In genomic region chr16:84716724-84717617, GRCm38 (mm10) we compare ENCODE assay signal across 17 mouse cellular contexts. TPM values are rescaled to one million over a fixed set of nuclear protein-coding genes. Genes with fewer than 3 reads are reported as not detected.
DNase-seq lines count a peak whose midpoint lies in the region; TF ChIP-seq lines count a peak whose summit lies in the region.
"Had no signal": no experiment of that assay in that cellular context is flagged by ENCODE, and none has a peak within 500 bp of the region (broad histone marks: within the 10 kb centered on the region; RNA-seq: fewer than 3 reads in every experiment).

No protein-coding gene starts in this region.

- no peak overlapping the region for H3K4me2 ChIP-seq in CH12.LX (ENCODE audit: insufficient read depth, low read depth, poor library complexity, severe bottlenecking)

- peaks cover 17 to 48% of the 10 kb centered on the region in 2 experiments for H3K4me1 ChIP-seq in CH12.LX (ENCODE audit: control insufficient read depth in 1 of 2, insufficient read depth in 2 of 2)

- TF ChIP-seq POLR2A in CH12.LX (IDR thresholded peaks at IDR 0.05; ENCODE audit: low read depth, low read length): peak; percentile 77

- peaks cover 28% of the 10 kb centered on the region for H3K79me2 ChIP-seq in CH12.LX (replicated peaks; ENCODE audit: control insufficient read depth, extremely low read depth, insufficient read depth, poor library complexity, severe bottlenecking)

- peaks cover 3% of the 10 kb centered on the region for H3K9me3 ChIP-seq in CH12.LX (replicated peaks; ENCODE audit: low read length)
- H3K9me3 ChIP-seq: G1E had no signal

- H3K9ac ChIP-seq in CH12.LX (ENCODE audit: insufficient read depth, low read depth): peak overlapping the region; percentile 25; the same call in 1 of the 2 replicates

- in situ Hi-C loops in CH12.LX (cut with MboI; ENCODE audit: low pct_ligation_motif_present, low pct_unique_long_range_greater_than_20kb, low sequenced_read_pairs): no loop called here

- dilution Hi-C loops in CH12.LX (cut with MboI; ENCODE audit: extremely low pct_ligation_motif_present, extremely low pct_unique_long_range_greater_than_20kb, low sequenced_read_pairs): no loop called here

- H3K27me3 ChIP-seq in CH12.LX (replicated peaks): no peaks in the 10 kb centered on the region
- H3K27me3 ChIP-seq: Patski had no signal

- TF ChIP-seq EP300 in CH12.LX (IDR thresholded peaks at IDR 0.05; ENCODE audit: low read length): no peak

- peak; percentile 81 for DNase-seq in CH12.LX (ENCODE audit: extremely low read depth)
- no peak for DNase-seq in testis, postnatal 10 days (ENCODE audit: low spot score)
- DNase-seq: adrenal gland, adult 2 months; adrenal gland, adult 8-10 months; adrenal gland, postnatal 10 days; adrenal gland, postnatal 14 days; adrenal gland, postnatal 25 days; adrenal gland, postnatal 36 days; B cell, adult 2 months; cerebellum, adult 11 months; cerebellum, adult 11-12 months; cerebellum, adult 18-20 months; cerebellum, adult 2 months; cerebellum, adult 8-10 months had no signal

- H3K36me3 ChIP-seq in CH12.LX (replicated peaks in 1 of 2; ENCODE audit: control insufficient read depth in 1 of 2, insufficient read depth in 1 of 2, low read length in 1 of 2): peaks cover 39 to 60% of the 10 kb centered on the region in 2 experiments

- TF ChIP-seq CTCF in CH12.LX (conservative IDR thresholded peaks at IDR 0.05 in 1 of 2, IDR thresholded peaks at IDR 0.05 in 1 of 2; ENCODE audit: low read depth in 2 of 2, low read length in 2 of 2): peak in 1 of 2 experiments; percentile 14; a peak in 2 of 4 replicates

- H3K27ac ChIP-seq in CH12.LX (ENCODE audit: insufficient read depth, low read depth): peak overlapping the region; percentile 89

- no peak overlapping the region for H3K4me3 ChIP-seq in CH12.LX (replicated peaks in 1 of 3; ENCODE audit: low read depth in 2 of 3, low read length in 2 of 3, poor library complexity in 1 of 3)

- no peak for TF ChIP-seq RAD21 in CH12.LX (IDR thresholded peaks at IDR 0.05; ENCODE audit: low read depth, low read length)

TF ChIP-seq in CH12.LX, 34 proteins besides CTCF, POLR2A, EP300 and RAD21:
- TF ChIP-seq CHD2 (IDR thresholded peaks at IDR 0.05; ENCODE audit: low read length): peak; percentile 88
- no peak for TF ChIP-seq ZNF384 (IDR thresholded peaks at IDR 0.05; ENCODE audit: low read depth, low read length)
- TF ChIP-seq IRF4 (IDR thresholded peaks at IDR 0.05; ENCODE audit: low read depth, low read length): no peak; the same call in 1 of the 2 replicates
- TF ChIP-seq GABPA (IDR thresholded peaks at IDR 0.05; ENCODE audit: insufficient replicate concordance, low read depth, low read length): no peak
- TF ChIP-seq MEF2A (IDR thresholded peaks at IDR 0.05; ENCODE audit: borderline replicate concordance, low read depth, low read length): no peak; the same call in 1 of the 2 replicates
- TF ChIP-seq JUN (IDR thresholded peaks at IDR 0.05; ENCODE audit: insufficient read depth, low read depth, low read length): no peak
- peak; percentile 92 for TF ChIP-seq ZMIZ1 (IDR thresholded peaks at IDR 0.05; ENCODE audit: low read depth, low read length)
- TF ChIP-seq NELFE (IDR thresholded peaks at IDR 0.05; ENCODE audit: low read depth, low read length): peak; percentile 45
- no peak for TF ChIP-seq USF1 (IDR thresholded peaks at IDR 0.05; ENCODE audit: low read depth, low read length)
- TF ChIP-seq MAX (IDR thresholded peaks at IDR 0.05; ENCODE audit: low read length): no peak
- TF ChIP-seq PAX5 (IDR thresholded peaks at IDR 0.05; ENCODE audit: low read length): no peak
- no peak for TF ChIP-seq TBP (conservative IDR thresholded peaks at IDR 0.05; ENCODE audit: low read depth, low read length)
- peak; percentile 16; the same call in 1 of the 2 replicates for TF ChIP-seq MYC (IDR thresholded peaks at IDR 0.05; ENCODE audit: low read depth, low read length)
- peak; percentile 16; the same call in 1 of the 2 replicates for TF ChIP-seq TCF12 (IDR thresholded peaks at IDR 0.05; ENCODE audit: low read depth, low read length)
- no peak for TF ChIP-seq UBTF (IDR thresholded peaks at IDR 0.05; ENCODE audit: low read depth, low read length)
- TF ChIP-seq ZC3H11A (IDR thresholded peaks at IDR 0.05; ENCODE audit: low read depth, low read length): no peak
- no peak for TF ChIP-seq HCFC1 (IDR thresholded peaks at IDR 0.05; ENCODE audit: low read depth, low read length)
- no peak; the same call in 1 of the 2 replicates for TF ChIP-seq JUND (conservative IDR thresholded peaks at IDR 0.05; ENCODE audit: low read depth, low read length)
- peak; percentile 57 for TF ChIP-seq MAFK (IDR thresholded peaks at IDR 0.05; ENCODE audit: insufficient replicate concordance, low read length)
- no peak; the same call in 1 of the 2 replicates for TF ChIP-seq NRF1 (IDR thresholded peaks at IDR 0.05; ENCODE audit: low read depth, low read length)
- peak; percentile 23; the same call in 1 of the 2 replicates for TF ChIP-seq SIN3A (IDR thresholded peaks at IDR 0.05; ENCODE audit: low read length)
- TF ChIP-seq RCOR1 (conservative IDR thresholded peaks at IDR 0.05; ENCODE audit: low read depth, low read length): peak; percentile 28; the same call in 1 of the 2 replicates
- TF ChIP-seq POLR2AphosphoS2 (IDR thresholded peaks at IDR 0.05; ENCODE audit: low read depth, low read length): peak; percentile 99
- peak; percentile 76; the same call in 1 of the 2 replicates for TF ChIP-seq CHD1 (IDR thresholded peaks at IDR 0.05; ENCODE audit: low read depth, low read length)
- peak; percentile 33 for TF ChIP-seq SMC3 (IDR thresholded peaks at IDR 0.05; ENCODE audit: low read depth, low read length)
- TF ChIP-seq MAZ (IDR thresholded peaks at IDR 0.05; ENCODE audit: low read depth, low read length): peak; percentile 67; the same call in 1 of the 2 replicates
- peak; percentile 39 for TF ChIP-seq BHLHE40 (IDR thresholded peaks at IDR 0.05; ENCODE audit: low read depth, low read length)
- TF ChIP-seq KAT2A (IDR thresholded peaks at IDR 0.05; ENCODE audit: insufficient replicate concordance, low read length): no peak
- peak; percentile 54; the same call in 1 of the 2 replicates for TF ChIP-seq ELF1 (IDR thresholded peaks at IDR 0.05; ENCODE audit: low read depth, low read length)
- TF ChIP-seq ETS1 (conservative IDR thresholded peaks at IDR 0.05; ENCODE audit: low read depth, low read length): peak; percentile 36
- 0 out of 2 replicates have a peak, but pooled peaks have one; percentile 4 for TF ChIP-seq MXI1 (IDR thresholded peaks at IDR 0.05; ENCODE audit: low read depth, low read length)
- TF ChIP-seq E2F4 (IDR thresholded peaks at IDR 0.05; ENCODE audit: insufficient replicate concordance, low read depth, low read length): no peak
- no peak for TF ChIP-seq ZKSCAN1 (IDR thresholded peaks at IDR 0.05; ENCODE audit: borderline replicate concordance, low read depth, low read length)
- peak; percentile 41; the same call in 1 of the 2 replicates for TF ChIP-seq USF2 (conservative IDR thresholded peaks at IDR 0.05; ENCODE audit: low read depth, low read length)
TF ChIP-seq in CH12.LX: peak in this region for 17.

RNA-seq across cellular contexts. Expression of gene Mrpl39, which starts 18.6 kb away (rescaled TPM):
- total RNA-seq in CH12.LX (2012; rRNA removed) (123 and 128 TPM in 2 replicates), CH12.LX (2014; rRNA removed) (110 and 112 TPM in 2 replicates)
- 97.4 and 102 TPM in 2 replicates for polyA plus RNA-seq in CH12.LX (2012; ENCODE audit: insufficient read length, low read depth)

RNA-seq across cellular contexts. Expression of gene Jam2, which starts 57.0 kb away (rescaled TPM):
- total RNA-seq in CH12.LX (2012; rRNA removed): 0.08 TPM in 2 replicates
- total RNA-seq in CH12.LX (2014; rRNA removed): not detected in 2 replicates
- 0.09 and 0.10 TPM in 2 replicates for polyA plus RNA-seq in CH12.LX (2012; ENCODE audit: insufficient read length, low read depth)
- polyA plus RNA-seq: activated CD4-positive, CD25-positive, alpha-beta regulatory T cell, adult 4 months; G1E had no signal
